Mouse (Mus musculus) kidney, postnatal 4 days (tissue): Measurements from ENCODE around the gene Vmn1r59.
"Not testable (repeated sequence)": the region's sequence is repeated elsewhere in the genome, so short reads cannot be mapped to it uniquely, and the experiment has no call there.

Source experiments
- DNase-seq, 2 experiments: peaks; one replicate each; pipeline ENCODE4 v3.0.0; 2021; ENCODE audit warnings: mixed read lengths in 2 of 2

Gene Vmn1r59

GRCm38 (mm10) chr7:5456674-5457073, at the start of gene Vmn1r59:
TSS of gene Vmn1r59 (minus strand) at chr7:5456774.
- no peak for DNase-seq

DNA sequence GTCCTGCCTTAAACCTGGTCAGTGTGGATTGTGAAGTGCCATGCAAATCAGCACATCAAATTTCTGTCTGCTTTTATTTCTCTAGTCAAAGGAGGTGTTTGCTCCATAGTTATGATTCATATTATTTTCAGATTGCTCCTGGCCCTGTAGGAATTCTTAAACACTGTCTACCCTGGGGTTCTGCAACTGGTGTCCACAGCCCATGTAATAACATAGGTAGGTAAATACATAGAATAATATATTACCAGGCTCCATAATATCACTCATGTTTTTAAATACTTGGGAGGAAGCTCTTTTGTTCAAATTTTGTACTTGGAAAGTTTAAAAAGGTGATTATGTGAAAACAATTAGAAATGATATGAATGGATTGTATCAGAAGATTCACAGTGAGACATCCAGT, 37.3 kb upstream of the Vmn1r59 start, which contains the start of gene Vmn2r28:
Gene Vmn2r28, minus strand, starts transcription at position 101 of the 400 bp plus-strand sequence.
- DNase-seq: not testable (repeated sequence)

DNA sequence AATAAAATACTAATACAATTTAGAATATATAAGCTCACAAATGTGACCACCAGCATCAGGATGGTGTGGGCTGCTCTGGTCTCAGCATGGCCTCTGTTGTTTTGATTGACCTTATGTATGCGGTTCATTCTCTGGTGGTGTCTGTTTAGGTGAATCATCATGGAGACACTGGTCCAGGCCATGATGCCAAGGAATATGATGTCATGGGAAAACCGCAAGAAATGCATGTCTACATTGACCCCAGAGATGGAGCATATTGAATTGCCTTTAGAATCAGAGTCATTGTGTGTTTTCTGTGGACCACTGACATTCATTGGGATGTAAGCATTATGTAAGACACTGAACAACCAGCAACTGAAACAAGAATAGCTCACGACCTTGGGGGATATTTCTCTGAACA, 2.6 kb downstream of the Vmn1r59 start:
- DNase-seq: not testable (repeated sequence)

GRCm38 (mm10) chr7:5448627-5449026, 7.9 kb downstream of the Vmn1r59 start:
- DNase-seq: no peak

GRCm38 (mm10) chr7:5413296-5413695, 43.3 kb downstream of the Vmn1r59 start, which contains the start of gene Vmn1r58:
TSS of gene Vmn1r58 (minus strand) at chr7:5413396.
- not testable (repeated sequence) for DNase-seq

DNA sequence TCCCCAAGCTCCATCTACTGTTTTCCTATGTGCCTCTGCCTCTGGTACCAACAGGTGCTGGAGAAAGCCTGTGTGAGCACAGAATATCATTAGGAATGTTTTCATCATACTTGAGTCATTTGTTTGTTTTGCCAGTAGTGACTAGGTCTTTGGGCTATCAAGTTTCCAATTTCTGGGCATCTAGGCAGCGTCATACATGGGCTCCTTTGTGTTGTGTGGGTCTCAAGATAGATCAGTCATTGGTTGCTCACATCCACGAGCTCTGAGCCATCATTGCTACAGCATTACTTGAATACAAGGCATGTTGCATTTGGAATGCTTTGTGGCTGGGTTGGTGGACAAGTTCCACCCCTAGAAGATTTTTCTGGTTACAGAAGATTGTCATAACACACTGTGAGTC, 50.4 kb downstream of the Vmn1r59 start:
- DNase-seq: no peak
